Mouse (Mus musculus): ENCODE data around the gene Cenpf. TPM values are rescaled to one million over a fixed set of nuclear protein-coding genes. Genes with fewer than 3 reads are reported as not detected.

Cenpf gene
- 0.44 TPM for polyA plus RNA-seq (2014; fragmentation: Illumina TruSeq; extraction: RNeasy Lipid Tissue Mini Kit (QIAGEN cat#74804); ENCODE audit: low read depth, low replicate concordance)

DNA sequence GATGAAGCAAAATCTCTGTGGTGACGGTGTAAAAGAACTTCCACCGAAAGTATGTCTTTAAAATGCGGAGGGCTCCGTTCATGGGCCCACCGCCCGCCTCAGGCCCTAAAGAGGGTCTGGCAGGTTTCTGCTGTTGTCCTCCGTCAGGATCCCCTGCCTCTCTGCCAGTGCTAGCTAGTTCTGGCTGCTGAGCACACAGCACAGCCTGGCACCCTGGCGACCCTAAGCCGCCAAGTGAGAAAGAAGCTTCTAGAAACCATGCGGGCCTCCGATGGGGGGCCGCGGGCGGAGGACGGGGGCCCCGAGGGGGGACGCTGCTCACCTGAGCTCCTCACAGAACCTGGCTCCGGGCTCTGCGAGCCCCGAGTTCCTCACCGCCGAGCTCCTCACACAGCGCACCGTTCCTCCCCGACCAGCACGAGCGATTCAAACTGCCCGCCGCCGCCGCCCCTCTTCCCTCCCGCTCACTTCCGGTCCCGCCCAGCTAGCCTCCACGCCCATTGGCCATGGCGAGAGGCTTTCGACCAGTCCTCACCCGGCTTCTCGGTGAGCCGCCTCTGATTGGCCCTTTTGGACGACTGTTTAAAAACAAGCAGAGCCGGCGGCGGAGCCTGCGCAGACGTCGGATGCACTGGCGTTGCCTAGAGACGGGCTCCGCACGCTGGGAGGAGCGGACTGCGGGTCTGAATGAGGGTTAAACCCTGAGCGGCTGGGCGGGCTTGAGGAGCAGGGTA is at the start of gene Cenpf:
TSS of gene Cenpf (minus strand) at position 433 of the 734 bp plus-strand sequence.

DNA sequence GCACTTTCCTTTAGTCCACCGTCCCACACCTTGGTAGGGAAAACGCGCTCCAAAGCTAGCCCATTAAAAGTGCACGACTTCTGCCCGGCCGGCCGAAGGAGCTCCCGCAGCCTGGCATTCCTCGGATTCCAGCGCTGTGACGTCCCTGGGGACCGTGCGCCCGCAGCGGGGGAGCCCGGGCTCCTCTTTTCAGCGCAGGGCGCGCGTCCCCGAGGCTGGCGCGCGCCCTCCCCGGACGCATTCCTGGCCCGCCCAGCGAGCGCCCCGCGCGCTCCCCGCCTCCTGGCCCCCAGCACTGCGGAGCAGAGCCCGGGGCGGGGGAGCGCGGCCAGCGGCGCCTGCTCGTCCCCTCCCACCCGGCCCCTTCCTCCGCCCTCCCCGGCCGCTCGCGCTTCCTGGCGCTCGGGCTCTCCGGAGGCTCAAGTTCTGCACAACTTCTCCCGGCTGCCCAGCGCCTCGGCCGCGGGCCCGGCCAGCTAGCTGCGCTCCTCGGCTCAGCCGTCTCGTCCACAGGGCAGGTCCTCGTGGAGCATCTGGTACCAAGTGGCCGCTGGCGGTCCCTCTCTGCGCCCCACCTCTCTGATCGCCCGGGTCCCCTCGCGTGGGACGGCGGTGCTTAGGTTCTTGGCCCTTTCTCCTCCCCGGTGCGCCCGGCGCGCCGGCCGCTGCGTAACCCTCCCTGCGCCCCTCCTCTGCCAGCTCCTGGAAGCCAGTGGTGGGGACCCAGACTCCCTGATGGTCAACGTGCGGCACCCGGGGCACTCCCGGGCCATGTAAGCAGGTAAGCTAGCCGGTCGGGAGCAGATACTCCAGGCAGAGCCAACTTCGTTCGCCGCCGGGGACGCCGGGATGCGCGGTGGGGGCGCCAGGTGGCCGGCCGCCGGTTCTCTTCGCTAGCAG is 40.2 kb upstream of the Cenpf start, which contains the start of gene Ptpn14:
TSS of gene Ptpn14 (plus strand) at position 385 of the 900 bp plus-strand sequence.

Other genes with a start within 250 kb of the Cenpf start
- gene Ptpn14, start 40.2 kb upstream of the Cenpf start, polyA plus RNA-seq (2014; fragmentation: Illumina TruSeq; extraction: RNeasy Lipid Tissue Mini Kit (QIAGEN cat#74804); ENCODE audit: low read depth, low replicate concordance), result 6.1 TPM
- 4.2 TPM for gene Smyd2, start 234.3 kb upstream of the Cenpf start, polyA plus RNA-seq (2014; fragmentation: Illumina TruSeq; extraction: RNeasy Lipid Tissue Mini Kit (QIAGEN cat#74804); ENCODE audit: low read depth, low replicate concordance)

Measured in kidney, adult 10 weeks (tissue).